Mouse (Mus musculus) bone marrow, adult 2 months (tissue): ENCODE data around the gene Ugt2b34.
"Not testable (repeated sequence)": the region's sequence is repeated elsewhere in the genome, so short reads cannot be mapped to it uniquely, and the experiment has no call there.

Experiments used
- CTCF ChIP-seq: fragments of 200-500 bp; IDR thresholded peaks from 2 replicates; pipeline ENCODE4 v1.5.1; 2011; ENCODE audit warnings: low read length, control low read depth; ENCODE audit not compliant: control insufficient read depth, insufficient read depth
- POLR2A ChIP-seq: fragments of 200-500 bp; IDR thresholded peaks from 2 replicates; pipeline ENCODE4 v1.6.1; 2011; ENCODE audit warnings: low read depth, mild to moderate bottlenecking, control low read depth, low read length, borderline replicate concordance; ENCODE audit not compliant: control insufficient read depth

GRCm38 (mm10) chr5:86856505-86856904, 50.2 kb downstream of the Ugt2b34 start:
- not testable (repeated sequence) for TF ChIP-seq CTCF, POLR2A
